Mouse (Mus musculus) intestine, embryonic 15.5 days (tissue): ENCODE data around the gene Klf3. TPM values are rescaled to one million over a fixed set of nuclear protein-coding genes. Genes with fewer than 3 reads are reported as not detected.

ENCODE experiments used
- ATAC-seq: fragments of 200-750 bp; cut with Nextera tagmentation; 2 replicates; pipeline ENCODE4 v1.8.0; 2017; ENCODE audit warnings: moderate TSS enrichment, moderate library complexity
- H3K27ac ChIP-seq: fragments of 300-500 bp; sonication (generic); 2 replicates; pipeline ENCODE4 v1.5.1; 2015; ENCODE audit warnings: mild to moderate bottlenecking, inconsistent platforms
- H3K27me3 ChIP-seq: fragments of 300-500 bp; sonication (generic); replicated peaks from 2 replicates; pipeline ENCODE4 v1.6.1; 2015; ENCODE audit warnings: inconsistent platforms
- H3K36me3 ChIP-seq: fragments of 300-500 bp; sonication (generic); 2 replicates; pipeline ENCODE4 v1.6.1; 2015; ENCODE audit warnings: inconsistent platforms
- H3K4me1 ChIP-seq: fragments of 300-500 bp; sonication (generic); replicated peaks from 2 replicates; pipeline ENCODE4 v1.6.1; 2015; ENCODE audit warnings: inconsistent platforms
- H3K4me2 ChIP-seq: fragments of 300-500 bp; sonication (generic); replicated peaks from 2 replicates; pipeline ENCODE4 v1.6.1; 2015; ENCODE audit warnings: mild to moderate bottlenecking, inconsistent platforms
- H3K4me3 ChIP-seq: fragments of 300-500 bp; sonication (generic); replicated peaks from 2 replicates; pipeline ENCODE4 v1.5.1; 2015; ENCODE audit warnings: inconsistent platforms
- H3K9ac ChIP-seq: fragments of 300-500 bp; sonication (generic); 2 replicates; pipeline ENCODE4 v1.6.1; 2015; ENCODE audit warnings: inconsistent platforms
- H3K9me3 ChIP-seq: fragments of 300-500 bp; sonication (generic); 2 replicates; pipeline ENCODE4 v1.6.1; 2016; ENCODE audit warnings: inconsistent platforms
- WGBS: fragments of 180-500 bp; shearing (Covaris S2); methylation state at CpG from one replicate; pipeline ENCODE4 v1.1.7; 2015; 5-methylcytosine and 5-hydroxymethylcytosine counted together
- polyA plus RNA-seq: library from polyadenylated mRNA; unstranded; fragments of >200 nt; fragmentation: Nextera tagmentation; extraction: Ambion mirVana; gene quantifications from 2 replicates; pipeline ENCODE4 v1.2.1, GENCODE M21; 2015

The Klf3 gene
- polyA plus RNA-seq = 87.6 and 91.8 TPM in 2 replicates

DNA sequence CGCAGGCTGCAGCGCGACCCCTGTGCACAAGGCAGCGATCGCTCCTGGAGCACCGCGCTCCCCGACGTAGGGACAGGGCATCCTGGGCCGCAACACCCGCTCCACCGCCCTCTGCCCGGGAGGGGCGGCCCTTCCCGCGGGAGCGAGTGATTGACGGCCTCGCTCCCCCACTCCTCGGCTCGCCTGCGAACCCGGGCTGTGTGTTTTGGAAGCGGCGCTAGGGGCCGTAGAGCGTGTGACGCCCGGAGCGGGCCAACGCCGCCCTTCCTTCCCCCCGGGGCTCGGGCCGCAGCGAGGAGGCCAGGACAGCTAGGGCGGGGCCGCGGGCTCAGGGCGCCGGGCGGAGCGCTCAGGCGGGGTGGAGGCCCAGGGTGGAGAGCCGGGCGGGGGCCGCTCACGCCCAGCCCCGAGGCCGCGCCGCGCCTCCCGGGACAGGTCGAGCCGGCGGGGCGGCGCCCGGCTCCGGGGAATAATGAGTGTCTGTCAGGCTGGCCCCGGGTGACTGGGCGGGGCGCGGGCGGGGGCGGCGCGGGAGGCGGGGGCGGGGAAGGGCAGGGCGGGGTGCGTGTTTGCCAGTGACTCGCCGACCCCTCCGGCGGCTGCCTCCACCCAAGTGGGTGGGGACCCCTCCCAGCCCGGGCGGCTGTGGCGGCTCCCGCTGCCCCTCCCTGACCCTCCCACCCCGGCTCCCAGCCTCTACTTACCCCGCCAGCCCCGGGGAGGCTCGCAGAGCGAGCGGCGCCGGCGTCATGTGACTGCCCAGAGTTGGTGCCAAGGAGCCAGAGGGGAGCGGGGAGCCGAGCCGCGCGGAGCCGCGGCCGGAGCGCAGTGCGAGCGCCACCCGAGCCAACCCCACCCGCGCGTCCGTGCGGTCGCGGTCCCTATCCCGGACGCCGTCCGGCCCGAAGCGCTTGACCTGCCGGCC is at the start of gene Klf3:
TSS of gene Klf3 (plus strand) at position 594 of the 925 bp plus-strand sequence.
- peak; percentile 97 for ATAC-seq
- H3K36me3 ChIP-seq = no peaks in the 10 kb centered on the region
- peak within 1 kb of the TSS; percentile 87 for H3K4me2 ChIP-seq
- peak within 1 kb of the TSS; percentile 84 for H3K4me3 ChIP-seq
- H3K9ac ChIP-seq = peak within 1 kb of the TSS; percentile 97
- H3K9me3 ChIP-seq = no peaks in the 10 kb centered on the region
- H3K27me3 ChIP-seq = no peaks in the 10 kb centered on the region
- peak within 1 kb of the TSS; percentile 99 for H3K27ac ChIP-seq
- H3K4me1 ChIP-seq = peaks cover 9% of the 10 kb centered on the region
- WGBS = under 1% methylated on average over 70 of the region's 116 CpGs

DNA sequence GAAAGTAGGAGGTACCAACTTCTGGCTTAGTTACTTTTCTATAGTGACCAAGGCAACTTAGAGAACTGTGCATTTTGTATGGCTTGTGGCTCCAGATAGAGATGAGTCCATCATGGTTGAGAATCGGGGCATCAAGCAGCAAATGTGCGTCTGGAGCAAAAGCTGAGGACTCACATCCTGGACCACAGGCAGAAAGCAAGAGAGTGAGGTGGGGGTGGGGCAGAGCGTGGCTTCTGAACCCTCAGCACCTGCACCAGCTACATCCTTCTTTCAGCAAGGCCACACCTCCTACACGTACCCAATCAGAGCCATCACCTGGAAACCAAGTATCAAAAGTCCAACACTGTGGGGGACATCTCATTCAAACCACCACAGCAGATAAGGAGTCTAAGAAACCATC is 40.9 kb upstream of the Klf3 start:
- no peaks in the 10 kb centered on the region for H3K9me3 ChIP-seq
- 91% methylated on average over 4 of the region's 4 CpGs for WGBS
- no peaks in the 10 kb centered on the region for H3K27me3 ChIP-seq
- no peak overlapping the region for H3K4me3 ChIP-seq
- H3K9ac ChIP-seq = no peak overlapping the region
- H3K27ac ChIP-seq = no peak overlapping the region
- H3K4me1 ChIP-seq = no peaks in the 10 kb centered on the region
- H3K36me3 ChIP-seq = no peaks in the 10 kb centered on the region
- ATAC-seq = no peak
- no peak overlapping the region for H3K4me2 ChIP-seq

DNA sequence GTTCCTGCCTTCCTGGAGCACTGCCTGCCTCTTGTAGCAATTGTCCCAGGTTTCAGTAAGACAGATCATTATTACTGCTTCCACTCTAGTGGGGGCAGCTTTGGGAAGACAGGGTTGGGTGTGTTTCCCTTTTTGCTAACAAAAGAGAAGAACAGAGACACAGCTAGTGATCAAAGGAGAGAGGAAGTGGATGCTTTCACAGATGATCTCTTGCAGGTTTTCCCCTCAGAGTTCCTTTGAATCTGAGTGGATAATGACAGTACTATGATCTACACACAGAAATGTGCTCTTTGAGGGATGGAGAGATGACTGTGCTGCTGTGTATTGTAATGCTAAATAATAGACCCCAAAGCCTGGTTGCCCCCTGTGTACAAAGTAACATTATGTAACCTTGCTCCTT is 38.7 kb upstream of the Klf3 start:
- H3K4me2 ChIP-seq = no peak overlapping the region
- no peaks in the 10 kb centered on the region for H3K9me3 ChIP-seq
- ATAC-seq = no peak
- H3K9ac ChIP-seq = no peak overlapping the region
- H3K4me1 ChIP-seq = no peaks in the 10 kb centered on the region
- H3K36me3 ChIP-seq = no peaks in the 10 kb centered on the region
- no peak overlapping the region for H3K4me3 ChIP-seq
- H3K27ac ChIP-seq = no peak overlapping the region
- no peaks in the 10 kb centered on the region for H3K27me3 ChIP-seq

DNA sequence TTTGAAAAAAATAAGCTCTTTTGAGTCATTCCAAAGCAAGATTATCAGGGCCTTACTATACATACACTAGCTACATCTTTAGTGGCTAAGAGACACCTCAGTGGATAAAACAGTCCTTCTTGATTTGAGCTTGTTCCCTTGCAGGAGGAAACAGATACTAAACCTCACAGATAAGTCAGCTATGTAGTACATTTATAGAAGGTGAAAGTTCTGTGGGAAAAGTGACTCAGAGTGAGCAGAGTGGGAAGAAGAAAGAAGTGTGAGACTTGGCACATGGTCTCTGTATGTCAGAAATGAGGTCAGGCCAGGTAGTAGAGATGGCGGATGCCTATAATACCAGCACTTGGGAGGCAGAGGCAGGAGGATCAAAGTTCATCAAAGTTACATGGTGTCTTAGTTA is 37.4 kb upstream of the Klf3 start:
- Histone ChIP-seq H3K36me3 (no peaks in the 10 kb centered on the region), H3K27me3 (no peaks in the 10 kb centered on the region), H3K9me3 (no peaks in the 10 kb centered on the region), H3K27ac (no peak overlapping the region), H3K4me3 (no peak overlapping the region), H3K4me2 (no peak overlapping the region), H3K9ac (no peak overlapping the region), H3K4me1 (no peaks in the 10 kb centered on the region)
- 89% methylated on average over 1 of the region's 1 CpGs for WGBS
- no peak for ATAC-seq

DNA sequence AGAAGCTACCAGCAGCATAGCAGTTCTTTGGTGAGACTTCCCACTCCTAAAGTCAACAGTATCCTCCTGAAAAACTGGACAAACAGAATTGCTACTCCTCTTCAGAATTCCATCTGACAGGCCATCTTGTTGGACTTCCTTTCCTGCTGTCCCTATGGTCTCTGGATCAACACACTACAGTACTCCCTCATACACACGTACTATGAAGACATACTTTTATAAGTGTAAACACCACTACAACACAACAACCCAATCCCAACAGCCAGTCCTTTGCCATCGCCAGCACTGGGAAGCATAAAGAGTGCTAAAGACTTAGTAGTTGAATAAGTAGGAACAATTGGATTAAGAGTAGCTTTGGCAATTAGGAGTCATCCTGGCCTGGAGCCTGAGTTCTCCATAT is 36.6 kb upstream of the Klf3 start:
- 90% methylated on average over 2 of the region's 2 CpGs for WGBS
- H3K36me3 ChIP-seq = no peaks in the 10 kb centered on the region
- no peak overlapping the region for H3K9ac ChIP-seq
- ATAC-seq = no peak
- H3K4me1 ChIP-seq = no peaks in the 10 kb centered on the region
- H3K4me3 ChIP-seq = no peak overlapping the region
- H3K27ac ChIP-seq = no peak overlapping the region
- H3K9me3 ChIP-seq = no peaks in the 10 kb centered on the region
- H3K27me3 ChIP-seq = no peaks in the 10 kb centered on the region
- H3K4me2 ChIP-seq = no peak overlapping the region

DNA sequence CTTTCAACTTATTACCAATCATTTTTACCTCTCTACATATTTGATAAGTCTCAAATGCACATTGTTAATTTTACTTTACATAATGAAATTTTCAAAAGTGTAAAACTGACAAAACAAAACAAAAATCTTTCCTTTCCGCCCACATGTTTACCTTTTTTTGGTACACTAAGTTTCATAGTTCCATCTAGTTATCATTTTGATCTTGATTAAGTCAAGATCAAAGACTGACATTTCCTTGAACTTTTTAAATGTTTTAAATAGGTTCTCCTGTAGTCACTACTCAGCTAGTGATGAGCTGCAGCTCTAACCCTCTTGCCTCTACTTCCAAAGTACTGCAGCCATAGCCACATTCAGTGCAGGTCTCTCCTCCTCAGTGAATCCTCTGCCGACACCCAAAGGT is 31.6 kb upstream of the Klf3 start:
- H3K4me1 ChIP-seq = no peaks in the 10 kb centered on the region
- no peak overlapping the region for H3K4me3 ChIP-seq
- H3K27ac ChIP-seq = no peak overlapping the region
- H3K4me2 ChIP-seq = no peak overlapping the region
- H3K9me3 ChIP-seq = no peaks in the 10 kb centered on the region
- no peaks in the 10 kb centered on the region for H3K36me3 ChIP-seq
- WGBS = 84% methylated on average over 2 of the region's 2 CpGs
- no peaks in the 10 kb centered on the region for H3K27me3 ChIP-seq
- ATAC-seq = no peak
- H3K9ac ChIP-seq = no peak overlapping the region

DNA sequence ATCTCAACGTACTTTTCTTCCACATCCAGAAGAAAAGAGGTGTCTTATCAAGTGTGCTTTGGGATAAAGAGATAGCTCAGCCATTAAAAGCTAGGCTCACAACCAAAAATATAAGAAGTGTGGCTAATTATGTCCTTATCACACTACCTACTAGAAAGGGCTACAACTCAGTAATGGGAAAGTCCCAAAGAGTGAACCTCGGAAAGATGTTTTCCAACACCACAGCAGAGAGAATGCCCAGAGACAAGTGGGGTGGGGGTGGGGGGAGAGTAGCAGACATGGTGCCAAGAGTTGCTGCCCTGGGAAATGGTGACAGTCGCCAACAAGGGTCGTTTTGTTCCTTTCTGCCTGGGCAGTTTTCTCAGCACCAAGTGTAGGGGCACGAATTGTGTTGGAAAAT is 25.0 kb upstream of the Klf3 start:
- no peak overlapping the region for H3K4me2 ChIP-seq
- no peak for ATAC-seq
- no peak overlapping the region for H3K27ac ChIP-seq
- H3K27me3 ChIP-seq = no peaks in the 10 kb centered on the region
- no peak overlapping the region for H3K9ac ChIP-seq
- no peak overlapping the region for H3K4me3 ChIP-seq
- H3K9me3 ChIP-seq = no peaks in the 10 kb centered on the region
- H3K36me3 ChIP-seq = no peaks in the 10 kb centered on the region
- 87% methylated on average over 5 of the region's 5 CpGs for WGBS
- no peaks in the 10 kb centered on the region for H3K4me1 ChIP-seq

DNA sequence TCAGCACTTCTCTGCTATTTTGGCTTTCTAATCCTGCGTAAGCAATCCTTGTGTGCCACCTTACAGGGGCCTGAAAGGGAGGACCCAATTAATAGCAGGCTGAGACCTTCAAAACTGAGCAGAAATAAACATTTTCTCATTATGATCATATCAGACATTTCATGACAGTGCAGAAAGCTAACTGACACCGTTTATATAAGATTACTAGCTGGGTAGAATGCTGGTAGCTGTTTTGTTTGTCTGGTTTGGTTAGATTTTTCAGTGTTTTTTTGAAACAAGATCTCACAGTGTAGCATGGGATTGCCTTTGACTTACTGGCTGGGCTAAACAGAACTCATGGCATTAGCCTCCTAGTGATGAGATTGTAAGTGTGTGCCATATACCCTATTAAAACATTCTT is 23.9 kb upstream of the Klf3 start:
- ATAC-seq = no peak
- no peak overlapping the region for H3K4me3 ChIP-seq
- no peaks in the 10 kb centered on the region for H3K27me3 ChIP-seq
- no peaks in the 10 kb centered on the region for H3K36me3 ChIP-seq
- H3K9ac ChIP-seq = no peak overlapping the region
- H3K4me1 ChIP-seq = no peaks in the 10 kb centered on the region
- H3K27ac ChIP-seq = no peak overlapping the region
- H3K9me3 ChIP-seq = no peaks in the 10 kb centered on the region
- 73% methylated on average over 2 of the region's 2 CpGs for WGBS
- no peak overlapping the region for H3K4me2 ChIP-seq

DNA sequence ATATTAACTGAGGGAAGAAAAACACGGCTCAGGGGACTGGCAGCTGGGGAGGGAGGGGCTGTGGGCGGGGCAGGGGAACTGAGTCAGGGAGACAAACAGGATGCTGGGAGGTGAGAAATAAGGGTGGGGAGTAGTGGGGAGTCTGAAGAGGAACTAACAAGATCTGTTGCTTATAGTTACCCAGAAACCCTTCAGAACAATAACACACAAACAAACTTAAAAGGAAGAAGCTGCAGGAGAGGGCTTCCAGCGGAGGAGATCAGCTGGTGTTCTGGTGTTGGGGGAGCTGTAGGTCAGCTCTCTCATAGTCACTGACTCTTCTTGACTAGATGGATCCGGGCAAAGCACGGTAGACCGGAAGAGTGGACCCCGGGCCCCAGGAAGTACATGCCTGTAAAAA is 22.4 kb upstream of the Klf3 start:
- Histone ChIP-seq H3K4me3 (no peak overlapping the region), H3K36me3 (no peaks in the 10 kb centered on the region), H3K27me3 (no peaks in the 10 kb centered on the region), H3K9me3 (no peaks in the 10 kb centered on the region), H3K9ac (no peak overlapping the region), H3K4me2 (no peak overlapping the region), H3K4me1 (no peaks in the 10 kb centered on the region), H3K27ac (no peak overlapping the region)
- ATAC-seq = no peak
- WGBS = 55% methylated on average over 7 of the region's 7 CpGs

DNA sequence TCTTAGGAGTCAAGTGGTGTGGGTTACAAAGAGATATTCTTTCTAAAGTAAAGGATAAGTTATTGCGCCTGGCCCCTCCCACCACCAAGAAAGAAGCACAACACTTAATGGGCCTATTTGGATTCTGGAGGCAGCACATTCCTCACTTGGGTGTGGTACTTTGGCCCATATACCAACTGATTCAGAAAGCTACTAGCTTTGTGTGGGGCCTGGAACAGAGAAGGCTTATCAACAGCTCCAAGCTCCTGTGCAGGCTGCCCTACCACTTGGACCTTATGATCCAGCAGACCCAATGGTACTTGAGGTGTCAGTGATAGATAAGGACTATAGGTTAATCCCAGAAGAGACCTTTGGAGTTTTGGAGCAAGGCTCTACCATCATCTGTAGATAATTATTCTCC is 15.0 kb upstream of the Klf3 start:
- H3K4me1 ChIP-seq = no peaks in the 10 kb centered on the region
- H3K4me2 ChIP-seq = no peak overlapping the region
- no peaks in the 10 kb centered on the region for H3K27me3 ChIP-seq
- ATAC-seq = peak; percentile 68
- H3K4me3 ChIP-seq = no peak overlapping the region
- no peaks in the 10 kb centered on the region for H3K36me3 ChIP-seq
- H3K27ac ChIP-seq = no peak overlapping the region
- H3K9me3 ChIP-seq = no peaks in the 10 kb centered on the region
- WGBS = 90% methylated on average over 1 of the region's 1 CpGs
- H3K9ac ChIP-seq = no peak overlapping the region

DNA sequence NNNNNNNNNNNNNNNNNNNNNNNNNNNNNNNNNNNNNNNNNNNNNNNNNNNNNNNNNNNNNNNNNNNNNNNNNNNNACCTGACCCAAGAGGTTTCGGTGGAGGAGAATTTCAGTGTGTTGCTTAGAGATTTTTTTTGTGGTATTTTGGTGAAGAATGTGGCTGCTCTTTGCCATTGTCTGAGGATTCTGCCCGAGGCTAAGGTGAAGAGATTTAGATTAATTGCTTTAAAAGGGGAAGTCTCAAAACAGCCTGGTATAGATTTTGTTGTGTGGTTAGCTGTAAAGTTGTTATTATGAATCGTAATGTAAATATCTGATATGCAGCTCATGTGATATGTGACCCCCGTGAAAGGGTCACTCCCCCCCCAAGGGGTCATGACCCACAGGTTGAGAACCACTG is 5.0 kb upstream of the Klf3 start:
- no peak overlapping the region for H3K9ac ChIP-seq
- no peak overlapping the region for H3K27ac ChIP-seq
- H3K9me3 ChIP-seq = no peaks in the 10 kb centered on the region
- 73% methylated on average over 4 of the region's 4 CpGs for WGBS
- no peaks in the 10 kb centered on the region for H3K27me3 ChIP-seq
- H3K4me1 ChIP-seq = no peaks in the 10 kb centered on the region
- ATAC-seq = no peak
- no peak overlapping the region for H3K4me3 ChIP-seq
- no peak overlapping the region for H3K4me2 ChIP-seq
- H3K36me3 ChIP-seq = no peaks in the 10 kb centered on the region

DNA sequence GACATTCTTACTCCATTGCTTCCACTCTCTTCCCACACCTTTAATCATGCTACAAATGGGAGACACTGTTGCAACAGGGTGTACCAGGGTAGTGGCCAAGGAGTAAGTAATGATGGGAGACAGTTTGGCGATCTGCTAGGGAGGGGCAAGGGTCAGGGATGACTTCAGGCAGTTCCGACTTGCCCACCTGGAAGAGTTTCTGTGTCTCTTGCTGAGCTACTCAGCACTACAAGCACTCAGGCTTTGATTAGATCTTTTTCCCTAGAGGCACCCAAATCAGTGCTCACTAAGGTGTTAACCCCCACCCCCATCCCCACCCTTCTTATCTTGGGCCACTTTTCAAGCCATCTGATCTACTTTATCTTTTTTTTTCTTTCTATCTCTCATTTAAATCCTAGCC is 1.6 kb upstream of the Klf3 start:
- peaks cover 2% of the 10 kb centered on the region for H3K4me1 ChIP-seq
- H3K4me2 ChIP-seq = no peak overlapping the region
- no peak overlapping the region for H3K9ac ChIP-seq
- no peaks in the 10 kb centered on the region for H3K36me3 ChIP-seq
- ATAC-seq = no peak
- 82% methylated on average over 2 of the region's 2 CpGs for WGBS
- H3K9me3 ChIP-seq = no peaks in the 10 kb centered on the region
- no peak overlapping the region for H3K4me3 ChIP-seq
- H3K27ac ChIP-seq = no peak overlapping the region
- H3K27me3 ChIP-seq = no peaks in the 10 kb centered on the region

DNA sequence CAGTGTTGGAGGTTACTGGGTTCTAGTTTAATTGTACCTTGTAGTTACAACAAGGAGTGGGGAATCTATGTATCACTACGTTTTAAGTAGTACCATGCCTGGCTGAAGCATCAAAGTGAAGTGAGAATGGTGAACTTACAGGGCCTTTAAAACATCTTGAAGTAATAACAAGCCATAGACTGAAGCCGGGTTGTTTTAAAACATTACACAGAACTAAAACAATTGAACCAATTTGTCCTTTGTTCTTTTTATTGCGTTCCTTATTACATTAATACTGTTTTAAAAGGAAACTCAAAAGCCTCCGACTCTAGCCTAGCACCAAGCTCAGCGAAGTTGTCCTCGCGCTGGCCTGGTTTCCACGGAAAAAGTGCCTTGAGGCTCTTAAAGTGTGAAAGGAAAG is 1.0 kb upstream of the Klf3 start:
- no peaks in the 10 kb centered on the region for H3K27me3 ChIP-seq
- 14% methylated on average over 8 of the region's 8 CpGs for WGBS
- no peaks in the 10 kb centered on the region for H3K36me3 ChIP-seq
- peaks cover 4% of the 10 kb centered on the region for H3K4me1 ChIP-seq
- no peaks in the 10 kb centered on the region for H3K9me3 ChIP-seq
- H3K9ac ChIP-seq = peak overlapping the region; percentile 75
- peak overlapping the region; percentile 84 for H3K4me3 ChIP-seq
- peak overlapping the region; percentile 99 for H3K27ac ChIP-seq
- H3K4me2 ChIP-seq = peak overlapping the region; percentile 87
- ATAC-seq = no peak
